Mouse (Mus musculus) telencephalon, adult 2 months (tissue): ENCODE data around the gene Rbl2.

Source experiments
- DNase-seq: peaks from one replicate; pipeline ENCODE4 v3.0.0-alpha.2; 2011; ENCODE audit warnings: low read depth, low spot score

Gene Rbl2

GRCm38 (mm10) chr8:91159959-91160800 is 90.3 kb downstream of the Rbl2 start:
- DNase-seq, result no peak

- DNase-seq, result no peak
Measured at GRCm38 (mm10) chr8:91170152-91170551, 100.3 kb downstream of the Rbl2 start.

GRCm38 (mm10) chr8:91170914-91171313 is 101.1 kb downstream of the Rbl2 start:
- no peak for DNase-seq

- no peak for DNase-seq
Measured at GRCm38 (mm10) chr8:91171605-91172004, 101.7 kb downstream of the Rbl2 start.
